23 mouse cellular contexts compared by ENCODE assay signal in the genomic region with DNA sequence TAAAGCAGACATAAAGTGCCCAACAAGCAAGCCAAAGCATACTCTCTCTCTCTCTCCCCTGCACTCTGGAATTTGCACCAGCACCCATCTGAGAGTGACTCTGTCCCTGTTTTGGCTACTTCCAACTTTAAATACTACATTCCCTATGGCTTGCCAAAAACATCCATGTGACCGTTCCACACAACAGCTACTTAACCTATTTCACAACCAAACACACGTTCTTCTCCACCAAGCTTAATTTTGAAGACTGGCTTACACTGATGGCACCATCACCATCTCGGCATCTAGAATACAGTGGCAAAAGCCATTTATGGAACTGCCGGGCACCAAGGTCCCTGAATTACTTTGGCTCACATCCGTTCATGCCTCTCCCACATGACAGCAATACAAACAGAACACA. TPM values are rescaled to one million over a fixed set of nuclear protein-coding genes. Genes with fewer than 3 reads are reported as not detected.
DNase-seq lines count a peak whose midpoint lies in the region; ATAC-seq and TF ChIP-seq lines count a peak whose summit lies in the region.
"Had no signal": no experiment of that assay in that cellular context is flagged by ENCODE, and none has a peak within 500 bp of the region (broad histone marks: within the 10 kb centered on the region; RNA-seq: fewer than 3 reads in every experiment).

No protein-coding gene starts in this region.

- no peaks in the 10 kb centered on the region for H3K27me3 ChIP-seq in liver, postnatal 0 days (ENCODE audit: insufficient read depth, low read length)
- H3K27me3 ChIP-seq: embryonic facial prominence, embryonic 13.5 days; midbrain, embryonic 12.5 days; neural tube, embryonic 13.5 days; stomach, embryonic 15.5 days had no signal

- no peak for TF ChIP-seq CTCF in liver, postnatal 0 days (IDR thresholded peaks at IDR 0.05; ENCODE audit: low read depth)

- DNase-seq in kidney, adult 9 months = peak; percentile 40
- no peak for DNase-seq in kidney, adult 18-20 months
- DNase-seq in NIH3T3 (ENCODE audit: low read depth) = peak; percentile 10
- DNase-seq in liver, postnatal 0 days = no peak
- DNase-seq in layer of hippocampus, postnatal 36 days = no peak
- DNase-seq in layer of hippocampus, postnatal 10 days (ENCODE audit: low spot score in 2 of 2) = no peak
- DNase-seq: adrenal gland, adult 8-10 months; cerebellum, adult 9-10 months; gastrocnemius, postnatal 25 days; heart, postnatal 36 days; kidney, postnatal 25 days; layer of hippocampus, adult 9-11 months; right cerebral cortex, postnatal 14 days had no signal

- no peak for ATAC-seq in liver, postnatal 0 days
- ATAC-seq: CD4-positive, CD25-positive, alpha-beta regulatory T cell, adult 4 months; hindbrain, embryonic 16.5 days; intestine, postnatal 0 days had no signal

- no peaks in the 10 kb centered on the region for H3K36me3 ChIP-seq in liver, postnatal 0 days (replicated peaks; ENCODE audit: insufficient read depth, low read length)
- H3K36me3 ChIP-seq: embryonic facial prominence, embryonic 13.5 days; neural tube, embryonic 13.5 days; stomach, embryonic 15.5 days had no signal

- peak overlapping the region; percentile 24 for H3K4me2 ChIP-seq in liver, postnatal 0 days (ENCODE audit: low read depth, low read length)
- H3K4me2 ChIP-seq: embryonic facial prominence, embryonic 13.5 days; heart, embryonic 11.5 days; midbrain, embryonic 12.5 days; stomach, embryonic 15.5 days had no signal

- no peak overlapping the region for H3K9ac ChIP-seq in liver, postnatal 0 days (replicated peaks)
- H3K9ac ChIP-seq: embryonic facial prominence, embryonic 13.5 days; midbrain, embryonic 12.5 days; neural tube, embryonic 13.5 days; stomach, embryonic 15.5 days had no signal

- peaks cover 27% of the 10 kb centered on the region for H3K4me1 ChIP-seq in brown adipose tissue, adult 24 weeks (ENCODE audit: control insufficient read depth, insufficient read depth, insufficient read length, low read length)
- H3K4me1 ChIP-seq in liver, postnatal 0 days (ENCODE audit: insufficient read depth) = peaks cover 48% of the 10 kb centered on the region

- WGBS in liver, postnatal 0 days (ENCODE audit: insufficient replicate concordance) = 52% methylated on average over 5 of the region's 5 CpGs

- no peak for TF ChIP-seq EP300 in liver, postnatal 0 days (IDR thresholded peaks at IDR 0.05; ENCODE audit: low read depth)

- H3K27ac ChIP-seq in brown adipose tissue, adult 24 weeks (replicated peaks; ENCODE audit: low read depth, low read length) = 0 out of 2 replicates have a peak overlapping the region, but pooled peaks have one; percentile 6
- H3K27ac ChIP-seq in liver, postnatal 0 days (ENCODE audit: low read depth) = peak overlapping the region; percentile 32; the same call in 1 of the 2 replicates
- H3K27ac ChIP-seq: embryonic facial prominence, embryonic 13.5 days; macrophage; midbrain, embryonic 12.5 days; neural tube, embryonic 13.5 days; stomach, embryonic 15.5 days had no signal

- H3K9me3 ChIP-seq in liver, postnatal 0 days (ENCODE audit: low read length) = no peaks in the 10 kb centered on the region
- H3K9me3 ChIP-seq: embryonic facial prominence, embryonic 13.5 days; midbrain, embryonic 12.5 days; neural tube, embryonic 13.5 days; stomach, embryonic 15.5 days had no signal

- H3K4me3 ChIP-seq in brown adipose tissue, adult 24 weeks (ENCODE audit: insufficient read depth, low read depth, low read length) = no peak overlapping the region
- no peak overlapping the region for H3K4me3 ChIP-seq in liver, postnatal 0 days (ENCODE audit: low read depth, low read length)
- H3K4me3 ChIP-seq: embryonic facial prominence, embryonic 13.5 days; midbrain, embryonic 12.5 days; neural tube, embryonic 13.5 days; stomach, embryonic 15.5 days had no signal

RNA-seq across cellular contexts. Expression of gene Scaf4, which starts 3.3 kb away (rescaled TPM):
- polyA plus RNA-seq in brown adipose tissue, adult 24 weeks (2012; ENCODE audit: insufficient read depth, insufficient read length, missing spikeins) = 11.9 and 12.2 TPM in 2 replicates
- 6.2 TPM in 2 replicates for polyA plus RNA-seq in liver, postnatal 0 days (2015; fragmentation: Nextera tagmentation; extraction: Ambion mirVana)
- 10 to 100 TPM; 48.4 to 56.3 TPM for total RNA-seq in layer of hippocampus, postnatal 36 days (2021)
- 10 to 100 TPM; 52.1 to 57.5 TPM for total RNA-seq in layer of hippocampus, postnatal 10 days (2021)

Comparison
In these comparisons a context has a peak if more than half of its experiments do, and no peak if none do; other contexts are left out.
1. DNase-seq: peak in kidney, adult 9 months (single experiment) and NIH3T3 (single experiment); none in kidney, adult 18-20 months (single experiment), liver, postnatal 0 days (single experiment), layer of hippocampus, postnatal 36 days (0 of 2) and layer of hippocampus, postnatal 10 days (0 of 2).